Mouse (Mus musculus): ENCODE measurements around the gene Pla2g1b. TPM values are rescaled to one million over a fixed set of nuclear protein-coding genes. Genes with fewer than 3 reads are reported as not detected.
"Not testable (repeated sequence)": the region's sequence is repeated elsewhere in the genome, so short reads cannot be mapped to it uniquely, and the experiment has no call there.

The Pla2g1b gene
- total RNA-seq, 2 experiments from 2014 or later, result not detected

DNA sequence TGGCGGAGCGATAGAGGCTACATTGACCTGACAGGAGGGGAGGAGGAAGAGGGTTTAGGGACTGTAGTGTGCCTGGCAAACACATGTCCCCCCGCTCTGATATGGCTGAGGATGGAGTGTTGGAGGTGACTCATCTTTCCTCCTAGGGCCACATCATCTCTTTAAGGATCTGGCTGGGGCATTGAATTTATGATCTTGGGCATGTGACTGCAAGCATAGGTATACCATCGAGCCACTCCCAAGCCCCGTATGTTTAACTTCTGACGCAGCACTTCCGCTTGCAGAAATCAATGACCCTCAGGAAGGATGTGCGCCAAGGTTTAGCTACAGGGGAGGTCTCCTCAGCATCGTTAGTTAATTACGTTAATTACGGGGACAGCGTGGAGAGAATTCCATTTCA is 37.0 kb downstream of the Pla2g1b start:
- DNase-seq (ENCODE audit: low spot score in 2 of 2), result no peak

DNA sequence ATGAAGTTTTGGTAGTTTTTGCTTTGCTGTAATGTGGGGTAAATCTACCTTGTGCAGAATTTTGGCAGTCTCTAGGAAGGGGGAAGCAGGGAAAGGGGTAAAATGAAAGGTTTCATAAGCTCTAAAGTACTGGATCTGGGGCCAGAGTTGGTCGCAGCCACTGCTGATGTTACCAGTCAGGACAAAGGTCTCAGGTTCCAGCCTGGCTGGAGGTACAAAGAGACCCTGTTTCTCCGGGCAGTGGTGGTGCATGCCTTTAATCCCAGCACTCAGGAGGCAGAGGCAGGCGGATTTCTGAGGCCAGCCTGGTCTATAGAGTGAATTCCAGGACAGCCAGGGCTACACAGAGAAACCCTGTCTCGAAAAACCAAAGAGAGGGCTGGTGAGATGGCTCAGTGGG is 39.6 kb downstream of the Pla2g1b start:
- DNase-seq (ENCODE audit: low spot score in 2 of 2), result not testable (repeated sequence)

- peak; percentile 87 to 92 for DNase-seq (ENCODE audit: low spot score in 2 of 2)
Observed at GRCm38 (mm10) chr5:115506454-115507201, 40.6 kb downstream of the Pla2g1b start, which contains the start of gene Pxn. TSS of gene Pxn (plus strand) at chr5:115506676.

GRCm38 (mm10) chr5:115507267-115507980 is 41.4 kb downstream of the Pla2g1b start:
- no peak for DNase-seq (ENCODE audit: low spot score in 2 of 2)

GRCm38 (mm10) chr5:115507981-115508858 is 42.2 kb downstream of the Pla2g1b start:
- DNase-seq (ENCODE audit: low spot score in 2 of 2), result no peak

DNA sequence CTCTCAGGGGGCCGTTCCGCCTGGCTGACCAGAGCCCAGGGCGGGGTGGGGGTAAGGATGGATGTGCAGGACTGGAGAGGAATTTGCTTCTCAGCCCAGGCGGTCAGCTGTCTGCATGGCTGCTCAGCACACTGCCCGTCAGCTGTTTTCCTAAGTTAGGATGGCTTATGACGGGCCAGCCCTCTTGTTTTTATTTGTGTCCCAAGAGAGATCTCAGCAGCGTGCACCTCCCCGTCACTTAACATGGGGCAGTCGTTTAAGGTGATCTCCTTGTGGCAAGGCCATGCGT is 42.7 kb downstream of the Pla2g1b start:
- no peak for DNase-seq (ENCODE audit: low spot score in 2 of 2)

GRCm38 (mm10) chr5:115509321-115509761 is 43.3 kb downstream of the Pla2g1b start:
- DNase-seq (ENCODE audit: low spot score in 2 of 2), result no peak

DNA sequence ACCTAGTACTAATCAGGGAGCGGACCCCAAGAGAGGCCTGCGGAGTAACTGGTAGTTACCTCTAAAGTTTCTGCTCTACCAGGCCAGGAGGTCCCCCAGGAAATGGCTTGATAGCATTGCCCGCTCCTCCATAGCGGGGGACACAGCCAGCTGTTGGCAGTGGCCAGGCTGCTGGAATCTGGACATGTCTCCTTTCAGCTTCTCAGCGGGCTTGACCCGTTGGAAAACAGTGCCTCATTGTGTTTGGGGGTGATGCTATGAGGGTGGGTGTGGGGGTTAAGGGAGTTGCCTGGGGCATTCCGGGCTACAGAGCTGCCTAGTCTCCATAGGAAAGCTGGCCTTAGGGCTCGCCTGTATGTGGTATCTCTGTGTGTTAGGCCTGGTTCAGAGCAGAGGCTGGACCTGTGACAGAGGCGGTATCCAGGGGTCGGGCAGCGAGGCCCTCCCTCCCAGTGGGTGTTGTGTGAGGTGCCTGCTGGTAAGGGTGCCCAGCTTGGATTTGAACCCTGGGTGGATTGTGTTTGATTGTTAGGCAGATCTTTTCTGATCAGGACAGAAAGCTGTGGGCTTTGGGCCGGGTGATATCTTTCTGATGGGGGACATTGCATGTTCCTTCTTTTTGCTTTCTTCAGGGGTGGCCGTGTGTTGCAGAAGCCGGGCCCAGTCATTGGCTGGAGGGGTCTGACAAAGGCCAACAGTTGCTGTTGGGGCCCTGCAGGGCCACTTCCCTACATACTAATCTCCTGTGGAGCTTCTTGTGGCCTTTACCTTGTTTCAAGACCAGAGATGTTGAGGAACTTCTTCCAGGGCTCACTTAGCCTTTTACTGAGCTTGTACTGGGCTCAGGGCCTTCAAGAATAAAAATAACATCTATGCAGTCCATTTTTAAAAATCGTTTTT is 44.0 kb downstream of the Pla2g1b start:
- no peak for DNase-seq (ENCODE audit: low spot score in 2 of 2)

DNA sequence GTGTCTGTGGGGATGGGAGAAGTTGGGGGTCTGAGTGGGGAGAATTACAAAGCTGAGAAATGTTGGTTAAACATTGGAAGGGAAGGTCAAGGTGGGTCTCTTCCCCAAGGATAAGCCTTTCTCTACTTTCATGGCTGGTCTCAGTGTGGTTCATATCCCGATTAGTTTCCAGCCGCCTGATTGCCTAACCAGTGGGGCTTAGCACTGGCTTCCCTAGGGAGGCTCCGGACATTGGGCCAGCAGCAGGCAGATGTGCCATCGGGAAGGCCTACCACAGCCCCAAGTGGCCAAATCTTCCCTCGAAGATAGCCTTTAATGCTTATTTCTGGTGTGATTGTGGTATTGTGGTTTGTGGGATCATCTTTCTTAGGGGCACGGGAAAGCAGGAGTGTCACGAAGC is 46.3 kb downstream of the Pla2g1b start:
- DNase-seq (ENCODE audit: low spot score in 2 of 2), result no peak

DNA sequence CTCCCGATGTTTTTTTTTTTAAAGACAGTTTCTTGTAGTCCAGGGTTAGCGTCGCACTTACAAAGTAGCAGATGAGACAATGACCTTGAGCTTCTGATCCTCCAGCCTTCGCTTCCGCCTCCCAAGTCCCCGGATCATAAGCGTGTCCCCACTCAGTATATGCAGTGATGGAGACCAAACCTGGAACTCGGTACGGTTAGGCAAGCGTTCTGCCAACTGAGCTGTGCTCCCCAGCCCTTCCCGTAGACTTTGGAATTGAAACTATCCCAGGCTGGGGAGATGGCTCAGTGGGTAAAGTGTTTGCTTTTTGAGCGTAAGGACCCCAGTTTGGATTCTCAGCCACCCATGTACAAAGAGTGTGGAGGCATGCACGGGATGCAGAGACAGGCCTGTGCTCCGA is 47.2 kb downstream of the Pla2g1b start:
- no peak for DNase-seq (ENCODE audit: low spot score in 2 of 2)

DNA sequence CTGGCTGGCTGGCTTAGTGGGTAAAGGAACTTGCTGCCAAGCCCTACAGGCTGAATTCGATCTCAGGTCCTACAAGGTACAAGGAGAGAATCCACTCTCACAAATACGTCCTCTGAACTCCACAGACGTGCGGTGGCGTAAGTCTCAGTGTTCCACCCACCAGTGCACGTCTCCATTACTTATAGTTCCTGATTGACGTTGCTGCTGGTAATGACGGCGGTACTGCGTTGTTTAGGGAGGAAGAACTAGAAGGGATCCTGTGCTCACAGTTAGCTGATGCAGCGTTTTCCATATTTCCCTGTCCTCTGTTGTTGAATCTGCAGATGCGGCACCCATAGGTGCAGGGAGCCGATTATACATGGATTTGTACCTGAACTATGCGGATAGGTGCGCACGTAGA is 47.7 kb downstream of the Pla2g1b start:
- DNase-seq (ENCODE audit: low spot score in 2 of 2), result no peak

DNA sequence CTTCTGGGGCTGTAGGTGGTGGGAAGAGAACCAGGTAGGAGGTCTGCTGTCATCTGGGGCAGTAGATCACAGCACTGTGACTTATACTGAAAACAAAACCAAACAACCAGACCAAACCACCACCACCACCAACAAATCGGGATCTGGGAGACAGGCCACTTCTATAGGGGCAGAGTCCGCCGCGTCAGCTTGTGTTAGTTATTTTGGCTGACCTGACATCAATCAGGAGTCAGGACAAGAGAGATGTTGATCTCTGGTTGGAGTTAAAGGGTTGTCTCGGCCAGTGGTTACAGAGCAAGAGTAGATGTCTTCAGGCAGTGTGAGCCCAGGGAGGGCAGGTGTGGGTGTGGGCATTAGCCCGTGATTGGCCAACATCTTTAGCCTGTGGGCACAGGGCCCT is 48.3 kb downstream of the Pla2g1b start:
- no peak for DNase-seq (ENCODE audit: low spot score in 2 of 2)

DNA sequence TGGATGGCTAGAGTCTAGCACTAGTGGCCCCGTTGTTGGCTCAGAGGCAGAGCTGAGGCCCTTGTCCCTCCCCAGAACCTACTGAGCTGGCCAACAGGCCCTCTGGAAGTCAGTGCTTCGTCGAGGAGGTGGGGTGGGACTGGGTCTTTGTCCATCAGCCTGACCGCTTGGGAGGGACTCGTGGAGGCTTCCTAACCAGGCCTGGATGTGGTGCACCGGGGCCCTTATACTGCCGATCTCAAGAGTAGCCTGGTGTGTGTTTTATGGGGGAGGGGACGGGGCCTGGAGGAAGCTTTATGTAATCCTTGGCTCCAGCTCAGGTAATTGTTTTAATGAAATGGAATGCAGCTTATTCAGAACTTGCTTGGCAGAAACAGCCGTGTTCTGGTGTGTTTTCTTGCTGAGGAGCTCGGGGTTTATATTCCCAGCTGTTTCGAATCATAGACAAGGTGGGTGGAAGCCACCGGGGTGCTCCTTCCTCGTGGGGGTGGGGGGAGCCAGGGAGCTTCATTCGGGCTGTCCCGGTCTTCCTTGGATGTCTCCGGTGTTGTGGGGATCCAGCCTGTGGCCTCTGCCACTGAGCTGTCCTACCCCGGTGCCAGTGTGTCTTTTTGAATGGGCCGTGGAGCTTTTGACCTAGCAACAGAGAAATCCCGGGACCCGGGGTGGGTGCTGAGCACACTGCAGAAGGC is 49.0 kb downstream of the Pla2g1b start:
- DNase-seq (ENCODE audit: low spot score in 2 of 2), result no peak

GRCm38 (mm10) chr5:115516081-115516907 is 50.2 kb downstream of the Pla2g1b start:
- DNase-seq (ENCODE audit: low spot score in 2 of 2), result no peak

GRCm38 (mm10) chr5:115516908-115517307 is 50.8 kb downstream of the Pla2g1b start:
- DNase-seq (ENCODE audit: low spot score in 2 of 2), result no peak

DNA sequence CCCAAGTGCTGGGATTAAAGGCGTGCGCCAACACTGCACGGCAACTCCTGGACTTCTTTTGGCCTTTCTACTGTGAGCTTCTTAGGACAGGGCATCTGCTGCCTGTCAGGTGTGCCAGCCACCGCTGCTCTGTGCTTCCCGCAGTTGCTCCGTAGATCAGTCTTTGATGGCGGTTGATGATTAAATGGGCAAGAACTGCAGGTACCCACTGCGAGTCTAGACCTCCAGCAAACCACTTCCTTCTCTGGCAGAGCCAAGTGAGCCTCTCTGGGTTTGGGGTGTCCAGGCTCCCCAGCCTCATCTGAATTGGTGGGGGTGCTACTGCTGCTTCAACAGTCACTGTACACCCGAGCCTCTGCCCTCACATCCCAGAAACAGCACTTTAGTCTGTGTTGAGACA is 51.4 kb downstream of the Pla2g1b start:
- no peak for DNase-seq (ENCODE audit: low spot score in 2 of 2)

- not testable (repeated sequence) for DNase-seq (ENCODE audit: low spot score in 2 of 2)
Observed at GRCm38 (mm10) chr5:115518214-115518613, 52.2 kb downstream of the Pla2g1b start.

- DNase-seq (ENCODE audit: low spot score in 2 of 2), result no peak
Observed at GRCm38 (mm10) chr5:115520325-115520869, 54.3 kb downstream of the Pla2g1b start.

Measured in layer of hippocampus, postnatal 14 days (tissue).